Mouse (Mus musculus) liver, adult (tissue): ENCODE measurements around the gene Atxn3.

Source experiments
- GATA4 ChIP-seq: IDR thresholded peaks from 2 replicates; pipeline ENCODE4 v1.6.1; 2014; ENCODE audit warnings: mild to moderate bottlenecking, low read length; ENCODE audit not compliant: insufficient replicate concordance

The Atxn3 gene

GRCm38 (mm10) chr12:101975167-101975600, 17.1 kb upstream of the Atxn3 start:
- no peak for TF ChIP-seq GATA4

GRCm38 (mm10) chr12:101974571-101974970, 16.5 kb upstream of the Atxn3 start:
- TF ChIP-seq GATA4: no peak

- no peak for TF ChIP-seq GATA4
Observed at GRCm38 (mm10) chr12:101972230-101972629, 14.2 kb upstream of the Atxn3 start.

- no peak for TF ChIP-seq GATA4
Observed at GRCm38 (mm10) chr12:101971311-101971710, 13.3 kb upstream of the Atxn3 start.

GRCm38 (mm10) chr12:101958556-101958955, 510 bp upstream of the Atxn3 start:
- TF ChIP-seq GATA4: no peak

- no peak for TF ChIP-seq GATA4
Observed at GRCm38 (mm10) chr12:101957079-101957941, 736 bp downstream of the Atxn3 start.

GRCm38 (mm10) chr12:101948801-101949200, 9.2 kb downstream of the Atxn3 start:
- TF ChIP-seq GATA4: no peak

- TF ChIP-seq GATA4: no peak
Observed at GRCm38 (mm10) chr12:101947986-101948385, 10.1 kb downstream of the Atxn3 start.

GRCm38 (mm10) chr12:101937572-101937971, 20.5 kb downstream of the Atxn3 start:
- no peak for TF ChIP-seq GATA4

- no peak for TF ChIP-seq GATA4
Observed at GRCm38 (mm10) chr12:101935223-101935622, 22.8 kb downstream of the Atxn3 start.

GRCm38 (mm10) chr12:101928423-101928822, 29.6 kb downstream of the Atxn3 start:
- no peak for TF ChIP-seq GATA4

- TF ChIP-seq GATA4: no peak
Observed at GRCm38 (mm10) chr12:101922313-101922712, 35.7 kb downstream of the Atxn3 start.

- no peak for TF ChIP-seq GATA4
Observed at GRCm38 (mm10) chr12:101919847-101920246, 38.2 kb downstream of the Atxn3 start.

GRCm38 (mm10) chr12:101917165-101917564, 40.9 kb downstream of the Atxn3 start:
- no peak for TF ChIP-seq GATA4

GRCm38 (mm10) chr12:101912626-101913490, 45.2 kb downstream of the Atxn3 start, which contains the start of gene Trip11:
TSS of gene Trip11 (minus strand) at chr12:101913267.
- TF ChIP-seq GATA4: peak; percentile 34; the same call in 1 of the 2 replicates

GRCm38 (mm10) chr12:101911346-101911745, 46.7 kb downstream of the Atxn3 start:
- TF ChIP-seq GATA4: no peak
